8 mouse cellular contexts compared by ENCODE assay signal in genomic region chr7:127480321-127480720, GRCm38 (mm10). TPM values are rescaled to one million over a fixed set of nuclear protein-coding genes. Genes with fewer than 3 reads are reported as not detected.
DNase-seq lines count a peak whose midpoint lies in the region; ATAC-seq and TF ChIP-seq lines count a peak whose summit lies in the region.

No protein-coding gene starts in this region.

- H3K9ac ChIP-seq in hindbrain, embryonic 15.5 days = peak overlapping the region; percentile 89
- peak overlapping the region; percentile 97 for H3K9ac ChIP-seq in stomach, postnatal 0 days (ENCODE audit: low read length)

- no peak overlapping the region; the same call in 1 of the 2 replicates for H3K27ac ChIP-seq in brown adipose tissue, adult 24 weeks (replicated peaks; ENCODE audit: low read depth, low read length)
- 0 out of 2 replicates have a peak overlapping the region, but pooled peaks have one; percentile 98 for H3K27ac ChIP-seq in hindbrain, embryonic 15.5 days (replicated peaks)
- no peak overlapping the region for H3K27ac ChIP-seq in stomach, postnatal 0 days (replicated peaks)

- H3K4me2 ChIP-seq in hindbrain, embryonic 15.5 days = peak overlapping the region; percentile 93
- H3K4me2 ChIP-seq in stomach, postnatal 0 days (replicated peaks; ENCODE audit: low read depth) = peak overlapping the region; percentile 84

- peak; percentile 41 to 44 for DNase-seq in lung, postnatal 4 days
- DNase-seq in stomach, postnatal 0 days (ENCODE audit: low spot score) = no peak
- no peak for DNase-seq in adrenal gland, adult 18-20 months (ENCODE audit: low spot score in 2 of 2)
- DNase-seq in yolk sac, embryonic 10.5 days (ENCODE audit: low spot score) = no peak

- peaks cover 57% of the 10 kb centered on the region for H3K4me1 ChIP-seq in erythroblast, embryonic 14.5 days (ENCODE audit: control insufficient read depth)
- no peaks in the 10 kb centered on the region for H3K4me1 ChIP-seq in brown adipose tissue, adult 24 weeks (ENCODE audit: control insufficient read depth, insufficient read depth, insufficient read length, low read length)
- H3K4me1 ChIP-seq in hindbrain, embryonic 15.5 days (replicated peaks) = peaks cover 41% of the 10 kb centered on the region
- H3K4me1 ChIP-seq in stomach, postnatal 0 days (replicated peaks; ENCODE audit: control insufficient read depth, insufficient read depth) = no peaks in the 10 kb centered on the region

- no peak for TF ChIP-seq CTCF in stomach, postnatal 0 days (IDR thresholded peaks at IDR 0.05; ENCODE audit: low read depth)

- peak overlapping the region; percentile 92 for H3K4me3 ChIP-seq in erythroblast, embryonic 14.5 days (replicated peaks)
- H3K4me3 ChIP-seq in brown adipose tissue, adult 24 weeks (ENCODE audit: insufficient read depth, low read depth, low read length) = peak overlapping the region; percentile 65
- peak overlapping the region; percentile 79 for H3K4me3 ChIP-seq in hindbrain, embryonic 15.5 days
- peak overlapping the region; percentile 93 for H3K4me3 ChIP-seq in stomach, postnatal 0 days (ENCODE audit: low read depth, low read length)

- no peak for ATAC-seq in erythroblast, adult 5-6 weeks (replicated peaks; ENCODE audit: low FRiP score, poor library complexity, severe bottlenecking)
- ATAC-seq in hindbrain, embryonic 15.5 days (ENCODE audit: low FRiP score, low read depth) = no peak
- no peak for ATAC-seq in stomach, postnatal 0 days (ENCODE audit: low FRiP score, low TSS enrichment)

- no peak for TF ChIP-seq EP300 in stomach, postnatal 0 days (optimal IDR thresholded peaks at IDR 0.05)

- WGBS in hindbrain, embryonic 15.5 days = 67% methylated on average over 2 of the region's 2 CpGs
- 45% methylated on average over 2 of the region's 2 CpGs for WGBS in stomach, postnatal 0 days

- H3K36me3 ChIP-seq in erythroblast, embryonic 14.5 days (ENCODE audit: control insufficient read depth) = peaks cover 76% of the 10 kb centered on the region
- peaks cover 44% of the 10 kb centered on the region for H3K36me3 ChIP-seq in hindbrain, embryonic 15.5 days
- H3K36me3 ChIP-seq in stomach, postnatal 0 days (ENCODE audit: control insufficient read depth, insufficient read depth, low read length) = peaks cover 18% of the 10 kb centered on the region

- no peaks in the 10 kb centered on the region for H3K9me3 ChIP-seq in erythroblast, embryonic 14.5 days (ENCODE audit: control insufficient read depth, low read length)
- H3K9me3 ChIP-seq in hindbrain, embryonic 15.5 days = no peaks in the 10 kb centered on the region
- H3K9me3 ChIP-seq in stomach, postnatal 0 days (ENCODE audit: control insufficient read depth, low read length) = no peaks in the 10 kb centered on the region

- H3K27me3 ChIP-seq in erythroblast, embryonic 14.5 days (ENCODE audit: control insufficient read depth) = no peaks in the 10 kb centered on the region
- H3K27me3 ChIP-seq in hindbrain, embryonic 15.5 days = no peaks in the 10 kb centered on the region
- no peaks in the 10 kb centered on the region for H3K27me3 ChIP-seq in stomach, postnatal 0 days (ENCODE audit: control insufficient read depth, insufficient read depth, low read length)

RNA-seq across cellular contexts. Expression of gene Fbrs, which starts 1.3 kb away (rescaled TPM):
- polyA plus RNA-seq in erythroblast, embryonic 14.5 days (2012) = 36.3 and 37.8 TPM in 2 replicates
- total RNA-seq in erythroblast, adult 5-6 weeks (2015; ENCODE audit: low replicate concordance) = 154 and 157 TPM in 2 replicates
- total RNA-seq in erythroblast, adult 5-6 weeks (2017; ENCODE audit: low replicate concordance) = 61.2 and 79.1 TPM in 2 replicates
- polyA plus RNA-seq in brown adipose tissue, adult 24 weeks (2012; ENCODE audit: insufficient read depth, insufficient read length, missing spikeins) = 16.5 and 18.2 TPM in 2 replicates
- 13.9 and 15.4 TPM in 2 replicates for polyA plus RNA-seq in hindbrain, embryonic 15.5 days (2015; fragmentation: Nextera tagmentation; extraction: Ambion mirVana)
- 8.7 and 9.3 TPM in 2 replicates for polyA plus RNA-seq in stomach, postnatal 0 days (2015; fragmentation: Nextera tagmentation; extraction: Ambion mirVana)
- 10 to 100 TPM; 67.2 to 81.1 TPM for total RNA-seq in adrenal gland, adult 18-20 months (2021)

RNA-seq across cellular contexts. Expression of gene Prr14, which starts 20.9 kb away (rescaled TPM):
- polyA plus RNA-seq in erythroblast, embryonic 14.5 days (2012) = 11.7 and 14.3 TPM in 2 replicates
- 65.2 and 71.7 TPM in 2 replicates for total RNA-seq in erythroblast, adult 5-6 weeks (2015; ENCODE audit: low replicate concordance)
- 25.4 and 41.3 TPM in 2 replicates for total RNA-seq in erythroblast, adult 5-6 weeks (2017; ENCODE audit: low replicate concordance)
- polyA plus RNA-seq in brown adipose tissue, adult 24 weeks (2012; ENCODE audit: insufficient read depth, insufficient read length, missing spikeins) = 26.0 and 27.1 TPM in 2 replicates
- polyA plus RNA-seq in hindbrain, embryonic 15.5 days (2015; fragmentation: Nextera tagmentation; extraction: Ambion mirVana) = 36.9 and 42.8 TPM in 2 replicates
- 30.4 and 36.5 TPM in 2 replicates for polyA plus RNA-seq in stomach, postnatal 0 days (2015; fragmentation: Nextera tagmentation; extraction: Ambion mirVana)
- total RNA-seq in adrenal gland, adult 18-20 months (2021) = 10 to 100 TPM; 42.7 to 56.1 TPM

RNA-seq across cellular contexts. Expression of gene Zfp689, which starts 31.4 kb away (rescaled TPM):
- polyA plus RNA-seq in erythroblast, embryonic 14.5 days (2012) = 2.1 and 3.0 TPM in 2 replicates
- total RNA-seq in erythroblast, adult 5-6 weeks (2015; ENCODE audit: low replicate concordance) = not detected in 2 replicates
- 0.26 and 2.4 TPM in 2 replicates for total RNA-seq in erythroblast, adult 5-6 weeks (2017; ENCODE audit: low replicate concordance)
- polyA plus RNA-seq in brown adipose tissue, adult 24 weeks (2012; ENCODE audit: insufficient read depth, insufficient read length, missing spikeins) = 0.40 and 1.3 TPM in 2 replicates
- 14.7 and 15.8 TPM in 2 replicates for polyA plus RNA-seq in hindbrain, embryonic 15.5 days (2015; fragmentation: Nextera tagmentation; extraction: Ambion mirVana)
- 2.1 and 2.9 TPM in 2 replicates for polyA plus RNA-seq in stomach, postnatal 0 days (2015; fragmentation: Nextera tagmentation; extraction: Ambion mirVana)
- total RNA-seq in adrenal gland, adult 18-20 months (2021) = 1 to 10 TPM; 3.9 to 4.1 TPM

RNA-seq across cellular contexts. Expression of gene Srcap, which starts 31.5 kb away (rescaled TPM):
- polyA plus RNA-seq in erythroblast, embryonic 14.5 days (2012) = 1.0 and 1.5 TPM in 2 replicates
- total RNA-seq in erythroblast, adult 5-6 weeks (2015; ENCODE audit: low replicate concordance) = 51.9 and 52.5 TPM in 2 replicates
- total RNA-seq in erythroblast, adult 5-6 weeks (2017; ENCODE audit: low replicate concordance) = 59.9 and 65.1 TPM in 2 replicates
- polyA plus RNA-seq in brown adipose tissue, adult 24 weeks (2012; ENCODE audit: insufficient read depth, insufficient read length, missing spikeins) = 21.6 and 24.7 TPM in 2 replicates
- 57.2 and 57.4 TPM in 2 replicates for polyA plus RNA-seq in hindbrain, embryonic 15.5 days (2015; fragmentation: Nextera tagmentation; extraction: Ambion mirVana)
- polyA plus RNA-seq in stomach, postnatal 0 days (2015; fragmentation: Nextera tagmentation; extraction: Ambion mirVana) = 13.0 TPM in 2 replicates
- total RNA-seq in adrenal gland, adult 18-20 months (2021) = 10 to 100 TPM; 71.7 to 78.8 TPM

RNA-seq across cellular contexts. Expression of gene Gm42715, which starts 39.1 kb away (rescaled TPM):
- polyA plus RNA-seq in erythroblast, embryonic 14.5 days (2012) = 7.0 and 7.8 TPM in 2 replicates
- 27.9 and 44.5 TPM in 2 replicates for total RNA-seq in erythroblast, adult 5-6 weeks (2015; ENCODE audit: low replicate concordance)
- total RNA-seq in erythroblast, adult 5-6 weeks (2017; ENCODE audit: low replicate concordance) = 17.4 and 34.6 TPM in 2 replicates
- polyA plus RNA-seq in brown adipose tissue, adult 24 weeks (2012; ENCODE audit: insufficient read depth, insufficient read length, missing spikeins) = 0.28 and 3.4 TPM in 2 replicates
- polyA plus RNA-seq in hindbrain, embryonic 15.5 days (2015; fragmentation: Nextera tagmentation; extraction: Ambion mirVana) = 14.7 and 15.6 TPM in 2 replicates
- 6.1 and 6.4 TPM in 2 replicates for polyA plus RNA-seq in stomach, postnatal 0 days (2015; fragmentation: Nextera tagmentation; extraction: Ambion mirVana)
- 10 to 100 TPM; 18.3 to 21.1 TPM for total RNA-seq in adrenal gland, adult 18-20 months (2021)

Comparison
In these comparisons a context has a peak if more than half of its experiments do, and no peak if none do; other contexts are left out.
1. DNase-seq: peak in lung, postnatal 4 days (2 of 2); none in stomach, postnatal 0 days (single experiment), adrenal gland, adult 18-20 months (0 of 2) and yolk sac, embryonic 10.5 days (single experiment).
2. Peak in every context shown above with its lines, with median percentiles within 50 percentile points of each other: H3K4me3 ChIP-seq.